Mouse (Mus musculus) forebrain, embryonic 14.5 days (tissue): ENCODE measurements around the gene Ckmt2. TPM values are rescaled to one million over a fixed set of nuclear protein-coding genes. Genes with fewer than 3 reads are reported as not detected.

Experiments used
- ATAC-seq: fragments of 200-750 bp; cut with Nextera tagmentation; 2 replicates; pipeline ENCODE4 v1.8.0; 2017; ENCODE audit warnings: mild to moderate bottlenecking, moderate library complexity
- DNase-seq: peaks from one replicate; pipeline ENCODE4 v3.0.0-alpha.2; 2015; ENCODE audit warnings: low spot score
- H3K27ac ChIP-seq: fragments of 300-500 bp; sonication (generic); 2 replicates; pipeline ENCODE4 v1.5.1; 2014; ENCODE audit warnings: low read depth, mild to moderate bottlenecking, control low read depth, low read length, moderate library complexity
- H3K27me3 ChIP-seq: fragments of 300-500 bp; sonication (generic); replicated peaks from 2 replicates; pipeline ENCODE4 v1.6.1; 2014; ENCODE audit warnings: low read length, control low read depth, mixed read lengths; ENCODE audit not compliant: control insufficient read depth, insufficient read depth
- H3K36me3 ChIP-seq: fragments of 300-500 bp; sonication (generic); 2 replicates; pipeline ENCODE4 v1.6.1; 2014; ENCODE audit warnings: low read length, control low read depth; ENCODE audit not compliant: control insufficient read depth, insufficient read depth
- H3K4me1 ChIP-seq: fragments of 300-500 bp; sonication (generic); 2 replicates; pipeline ENCODE4 v1.6.1; 2014; ENCODE audit warnings: antibody characterized with exemption, low read length, control low read depth; ENCODE audit not compliant: control insufficient read depth, insufficient read depth
- H3K4me2 ChIP-seq: fragments of 300-500 bp; sonication (generic); 2 replicates; pipeline ENCODE4 v1.6.1; 2014; ENCODE audit warnings: mild to moderate bottlenecking, control low read depth, low read length
- H3K4me3 ChIP-seq: fragments of 300-500 bp; sonication (generic); 2 replicates; pipeline ENCODE4 v1.5.1; 2014; ENCODE audit warnings: low read depth, low read length, control low read depth
- H3K9ac ChIP-seq: fragments of 300-500 bp; sonication (generic); 2 replicates; pipeline ENCODE4 v1.6.1; 2014; ENCODE audit warnings: mild to moderate bottlenecking, low read length, control low read depth, moderate library complexity
- H3K9me3 ChIP-seq: fragments of 300-500 bp; sonication (generic); replicated peaks from 2 replicates; pipeline ENCODE4 v1.6.1; 2016; ENCODE audit warnings: low read length, control low read depth, mixed read lengths; ENCODE audit not compliant: control insufficient read depth
- WGBS: fragments of 180-500 bp; shearing (Covaris S2); extraction: QIAGEN DNeasy Blood & Tissue Kit; methylation state at CpG from one replicate; pipeline ENCODE4 v1.1.7; 2014; 5-methylcytosine and 5-hydroxymethylcytosine counted together
- polyA plus RNA-seq: library from polyadenylated mRNA; unstranded; fragments of >200 nt; fragmentation: Nextera tagmentation; extraction: Ambion mirVana; gene quantifications from 2 replicates; pipeline ENCODE4 v1.2.1, GENCODE M21; 2014

Gene Ckmt2
- not detected in 2 replicates for polyA plus RNA-seq

DNA sequence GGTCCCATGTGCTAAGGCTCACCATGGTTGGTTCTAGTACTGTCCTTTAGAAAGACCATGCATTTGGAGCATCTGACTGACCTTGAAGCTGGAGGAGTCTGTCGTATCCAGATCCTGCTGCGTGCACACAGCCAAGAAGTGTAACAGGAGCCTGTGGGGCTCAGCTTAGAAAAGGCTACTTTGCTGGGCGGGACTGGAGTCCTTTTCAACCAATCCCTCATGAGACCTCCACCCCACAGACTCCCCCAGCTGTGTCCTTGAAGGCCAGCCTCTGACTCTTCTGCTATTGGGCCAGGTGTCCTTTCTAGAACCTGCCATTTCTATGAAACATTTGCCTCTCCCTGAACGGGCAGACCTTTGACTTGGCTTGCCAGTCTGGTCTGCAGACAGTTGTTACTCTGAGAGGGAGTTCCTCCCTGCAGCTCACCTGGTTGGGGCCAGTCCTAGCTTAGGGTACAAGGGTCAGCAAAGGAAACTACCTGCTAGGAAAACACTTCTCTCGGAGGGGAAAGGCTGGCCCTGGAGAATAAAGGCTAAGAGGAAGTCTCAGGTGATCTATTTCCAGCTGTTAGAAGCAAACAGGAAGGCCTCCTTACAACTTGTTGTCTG, at the start of gene Ckmt2:
Gene Ckmt2, minus strand, starts transcription at position 145 of the 609 bp plus-strand sequence.
- Histone ChIP-seq H3K4me3 (no peak within 1 kb of the TSS), H3K36me3 (no peaks in the 10 kb centered on the region), H3K4me1 (no peaks in the 10 kb centered on the region), H3K9ac (no peak within 1 kb of the TSS), H3K4me2 (no peak within 1 kb of the TSS), H3K27ac (no peak within 1 kb of the TSS), H3K9me3 (no peaks in the 10 kb centered on the region), H3K27me3 (no peaks in the 10 kb centered on the region)
- no peak for ATAC-seq
- 75% methylated on average over 5 of the region's 5 CpGs for WGBS
- no peak for DNase-seq

DNA sequence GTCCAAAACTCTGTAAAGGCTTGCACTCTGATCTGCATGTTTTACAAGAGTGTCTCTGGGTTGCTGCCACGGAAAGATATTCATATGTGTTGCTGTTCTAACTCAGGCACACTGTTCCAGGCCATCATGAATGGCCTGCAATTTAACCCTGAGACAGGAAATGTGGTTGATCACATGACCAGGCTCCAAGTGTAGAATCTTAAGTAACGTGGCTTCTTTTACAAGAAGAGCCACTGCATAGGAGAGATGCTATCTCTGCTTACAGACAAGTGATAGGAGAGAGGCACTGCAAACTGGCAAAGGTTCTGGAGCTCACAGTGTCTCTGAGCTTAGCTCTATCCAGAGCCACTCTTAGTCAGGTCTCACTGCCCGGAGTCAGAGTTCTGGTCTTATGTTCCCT, 44.3 kb upstream of the Ckmt2 start:
- no peaks in the 10 kb centered on the region for H3K9me3 ChIP-seq

DNA sequence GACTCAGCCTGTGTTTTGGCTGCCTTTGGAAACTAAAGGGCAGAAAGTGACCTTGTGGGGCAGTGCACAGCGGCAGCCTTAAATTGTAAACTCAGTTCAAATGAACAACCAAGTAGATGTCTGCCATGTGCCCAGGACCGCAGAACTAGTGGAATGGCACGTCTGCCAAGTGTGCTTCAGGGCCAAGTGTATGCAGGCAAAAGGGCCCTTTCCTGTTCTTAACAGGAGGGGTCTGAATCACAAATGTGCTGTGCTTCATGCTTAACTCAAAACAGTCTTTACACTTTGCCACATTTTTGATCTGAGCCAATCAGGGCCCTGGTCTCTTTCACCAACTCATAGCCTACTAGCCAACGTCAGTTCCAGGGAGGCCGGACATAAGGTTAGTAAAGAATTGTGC, 42.1 kb upstream of the Ckmt2 start:
- ATAC-seq (no peak), DNase-seq (no peak)
- Histone ChIP-seq H3K27ac (no peak overlapping the region), H3K4me1 (peaks cover 9% of the 10 kb centered on the region), H3K36me3 (no peaks in the 10 kb centered on the region), H3K9ac (no peak overlapping the region), H3K27me3 (no peaks in the 10 kb centered on the region), H3K4me2 (no peak overlapping the region), H3K4me3 (no peak overlapping the region), H3K9me3 (no peaks in the 10 kb centered on the region)
- 64% methylated on average over 5 of the region's 5 CpGs for WGBS

More for the DNA sequence above, 44.3 kb upstream of the Ckmt2 start:
- no peak overlapping the region for H3K4me3 ChIP-seq
- no peak overlapping the region for H3K9ac ChIP-seq
- no peak overlapping the region for H3K4me2 ChIP-seq
- DNase-seq: no peak
- H3K4me1 ChIP-seq: no peaks in the 10 kb centered on the region
- H3K27me3 ChIP-seq: no peaks in the 10 kb centered on the region
- no peak overlapping the region for H3K27ac ChIP-seq
- no peaks in the 10 kb centered on the region for H3K36me3 ChIP-seq
- no peak for ATAC-seq
- 82% methylated on average over 3 of the region's 3 CpGs for WGBS

DNA sequence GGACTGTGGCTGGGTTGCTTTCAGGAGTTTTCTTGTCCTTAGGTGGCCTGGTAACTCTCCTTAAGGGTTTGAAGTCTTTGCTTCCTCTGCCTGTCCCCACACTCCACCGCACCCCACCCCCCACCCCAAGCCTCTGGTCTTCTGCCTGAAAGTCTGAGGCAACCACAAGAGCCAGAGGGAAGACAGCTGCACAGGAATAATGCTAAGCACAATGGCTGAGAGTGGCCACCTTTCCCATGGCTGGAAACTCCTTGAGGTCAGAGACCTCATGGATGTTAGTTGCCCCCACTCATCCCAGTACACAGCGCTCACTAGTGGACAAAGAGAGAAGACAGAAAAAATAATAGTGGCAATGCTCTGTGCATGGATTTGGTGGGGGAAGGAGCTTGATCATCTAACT, 41.1 kb upstream of the Ckmt2 start:
- 85% methylated on average over 2 of the region's 2 CpGs for WGBS
- DNase-seq: no peak

DNA sequence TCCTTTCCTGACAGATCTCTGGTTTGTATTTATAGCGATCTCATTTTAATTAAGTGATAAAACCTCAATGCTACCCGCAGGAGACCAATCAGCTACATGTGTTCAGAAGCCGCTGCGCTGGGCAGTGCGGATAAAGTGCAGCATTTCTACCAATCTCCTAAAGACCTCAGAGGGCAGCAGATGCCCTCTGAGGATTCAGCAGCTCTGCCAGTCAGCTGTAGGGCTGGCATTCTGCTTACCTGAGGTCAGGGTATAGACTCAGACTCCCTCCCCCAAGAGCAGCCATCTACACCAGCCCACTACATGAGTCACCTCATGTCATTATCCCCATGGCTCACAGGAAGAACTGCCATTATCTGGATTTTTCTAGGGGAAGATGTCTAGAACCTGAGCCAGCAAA, 39.6 kb upstream of the Ckmt2 start:
- ATAC-seq (peak; percentile 7; the same call in 1 of the 2 replicates), DNase-seq (no peak)
- H3K4me2 ChIP-seq: no peak overlapping the region
- 87% methylated on average over 5 of the region's 5 CpGs for WGBS
- H3K4me1 ChIP-seq: peaks cover 9% of the 10 kb centered on the region
- no peaks in the 10 kb centered on the region for H3K27me3 ChIP-seq
- no peak overlapping the region for H3K27ac ChIP-seq
- H3K36me3 ChIP-seq: no peaks in the 10 kb centered on the region
- no peak overlapping the region for H3K9ac ChIP-seq
- H3K9me3 ChIP-seq: no peaks in the 10 kb centered on the region
- no peak overlapping the region for H3K4me3 ChIP-seq

More for the DNA sequence above, 41.1 kb upstream of the Ckmt2 start:
- H3K9me3 ChIP-seq: no peaks in the 10 kb centered on the region
- H3K36me3 ChIP-seq: no peaks in the 10 kb centered on the region
- peaks cover 9% of the 10 kb centered on the region for H3K4me1 ChIP-seq
- H3K4me2 ChIP-seq: no peak overlapping the region
- H3K4me3 ChIP-seq: no peak overlapping the region
- no peaks in the 10 kb centered on the region for H3K27me3 ChIP-seq
- no peak overlapping the region for H3K27ac ChIP-seq
- no peak for ATAC-seq
- H3K9ac ChIP-seq: no peak overlapping the region

DNA sequence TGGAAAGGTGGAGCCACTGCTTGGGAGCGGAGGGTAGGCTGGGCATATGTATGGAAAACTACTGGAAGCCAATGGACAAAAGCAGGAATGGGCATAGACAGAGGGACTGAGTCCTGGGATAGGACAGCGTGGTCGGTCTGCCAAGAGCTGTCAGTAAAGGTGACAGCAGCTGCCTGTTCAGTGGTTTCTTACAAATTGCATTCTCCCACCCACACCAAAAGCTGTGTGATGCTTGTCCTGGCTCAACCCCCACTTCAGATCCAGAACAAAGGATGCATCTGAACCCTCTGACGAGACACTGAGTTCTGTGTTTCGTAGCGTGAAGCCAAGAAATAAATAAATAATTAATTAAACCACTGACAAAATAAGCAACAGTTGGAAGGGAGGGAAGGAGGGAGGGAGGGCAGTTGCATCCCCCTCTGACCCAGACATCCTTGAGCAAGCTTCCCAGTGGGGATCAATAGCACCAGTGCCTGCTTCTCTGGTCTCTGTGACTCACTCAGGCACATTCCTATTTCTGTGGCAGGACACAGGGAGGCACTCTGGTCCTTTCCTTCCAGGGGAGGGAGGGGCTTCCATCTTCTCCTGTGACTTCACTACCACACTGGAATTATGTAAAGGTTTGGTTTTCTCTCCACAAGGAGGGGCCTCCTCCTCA, 39.0 kb upstream of the Ckmt2 start:
- no peaks in the 10 kb centered on the region for H3K36me3 ChIP-seq
- peaks cover 9% of the 10 kb centered on the region for H3K4me1 ChIP-seq
- no peak overlapping the region for H3K4me3 ChIP-seq
- peak overlapping the region; percentile 41 for H3K9ac ChIP-seq
- WGBS: 22% methylated on average over 6 of the region's 6 CpGs
- ATAC-seq: peak; percentile 83
- peak; percentile 66 for DNase-seq
- 0 out of 2 replicates have a peak overlapping the region, but pooled peaks have one; percentile 4 for H3K27ac ChIP-seq
- peak overlapping the region; percentile 4; the same call in 1 of the 2 replicates for H3K4me2 ChIP-seq
- H3K27me3 ChIP-seq: no peaks in the 10 kb centered on the region
- no peaks in the 10 kb centered on the region for H3K9me3 ChIP-seq

DNA sequence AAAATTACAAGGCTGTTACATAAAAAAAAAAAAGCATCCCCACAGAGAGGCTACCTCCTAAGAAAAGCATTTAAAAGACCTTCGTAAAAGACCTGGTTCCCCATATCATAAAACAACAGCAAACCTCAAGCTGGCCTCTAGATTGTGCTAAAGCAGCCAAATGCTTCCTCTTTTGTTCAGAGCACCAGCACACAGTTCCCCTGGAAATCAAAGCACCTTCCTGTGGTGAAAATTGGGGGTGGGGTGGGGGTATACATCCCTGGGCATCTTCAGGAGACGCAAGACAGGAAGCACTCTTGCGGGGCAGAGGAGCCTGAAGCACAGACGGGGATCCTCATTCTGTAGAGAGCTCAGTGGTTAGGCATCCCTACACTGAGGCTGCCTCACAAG, 38.5 kb upstream of the Ckmt2 start:
- Histone ChIP-seq H3K36me3 (no peaks in the 10 kb centered on the region), H3K9ac (peak overlapping the region; percentile 41), H3K27ac (0 out of 2 replicates have a peak overlapping the region, but pooled peaks have one; percentile 4), H3K4me2 (peak overlapping the region; percentile 4; the same call in 1 of the 2 replicates), H3K4me1 (peaks cover 9% of the 10 kb centered on the region), H3K9me3 (no peaks in the 10 kb centered on the region), H3K4me3 (no peak overlapping the region), H3K27me3 (no peaks in the 10 kb centered on the region)
- DNase-seq: no peak
- 19% methylated on average over 4 of the region's 4 CpGs for WGBS
- ATAC-seq: no peak

DNA sequence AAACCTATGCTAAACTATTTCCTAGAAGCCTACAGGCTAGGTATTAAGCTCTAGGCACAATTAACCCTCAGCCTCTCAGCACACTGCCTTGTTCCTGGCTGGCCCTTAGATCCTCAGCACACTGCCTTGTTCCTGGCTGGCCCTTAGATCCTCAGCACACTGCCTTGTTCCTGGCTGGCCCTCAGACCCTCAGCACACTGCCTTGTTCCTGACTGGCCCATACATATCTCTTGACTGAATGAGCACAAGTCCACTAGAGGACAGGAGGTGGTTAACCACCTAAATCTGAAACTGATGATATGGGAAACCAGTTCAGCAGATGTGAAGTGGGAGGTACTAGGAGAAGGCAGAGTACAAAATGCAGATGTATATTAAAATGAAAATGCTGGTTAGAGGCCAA, 35.0 kb upstream of the Ckmt2 start:
- Histone ChIP-seq H3K9me3 (no peaks in the 10 kb centered on the region), H3K36me3 (no peaks in the 10 kb centered on the region), H3K27me3 (no peaks in the 10 kb centered on the region), H3K4me2 (no peak overlapping the region), H3K4me3 (no peak overlapping the region), H3K27ac (no peak overlapping the region), H3K9ac (no peak overlapping the region), H3K4me1 (peaks cover 9% of the 10 kb centered on the region)
- DNase-seq (no peak), ATAC-seq (no peak)

DNA sequence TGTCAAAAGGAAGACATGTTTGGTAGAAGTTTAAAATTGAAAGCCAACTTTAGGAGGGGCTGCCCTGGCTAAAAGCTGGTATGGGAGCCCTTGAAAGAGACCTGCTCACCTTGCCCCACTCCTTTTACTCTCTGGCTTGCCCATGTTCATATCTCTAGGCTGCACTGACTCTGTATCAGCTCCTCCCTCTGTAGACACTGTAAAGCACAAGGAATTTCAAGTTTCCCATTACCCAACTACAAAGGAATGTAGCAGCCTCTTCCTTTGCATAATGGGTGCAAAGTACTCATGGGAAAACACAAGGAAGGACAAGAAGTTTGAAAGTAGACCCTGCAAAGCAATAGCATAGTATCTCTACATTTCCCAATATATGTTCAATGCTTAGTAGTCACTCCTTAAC, 34.5 kb upstream of the Ckmt2 start:
- ATAC-seq: no peak
- Histone ChIP-seq H3K4me1 (peaks cover 9% of the 10 kb centered on the region), H3K27me3 (no peaks in the 10 kb centered on the region), H3K4me2 (no peak overlapping the region), H3K9ac (no peak overlapping the region), H3K36me3 (no peaks in the 10 kb centered on the region), H3K27ac (no peak overlapping the region), H3K4me3 (no peak overlapping the region), H3K9me3 (no peaks in the 10 kb centered on the region)
- DNase-seq: no peak
